Mouse (Mus musculus): ENCODE measurements around the gene Tspan13.

Tspan13 gene

GRCm38 (mm10) chr12:36042348-36042778 is at the start of gene Tspan13:
Gene Tspan13, minus strand, starts transcription at chr12:36042500.
- DNase-seq = peak; percentile 86

DNA sequence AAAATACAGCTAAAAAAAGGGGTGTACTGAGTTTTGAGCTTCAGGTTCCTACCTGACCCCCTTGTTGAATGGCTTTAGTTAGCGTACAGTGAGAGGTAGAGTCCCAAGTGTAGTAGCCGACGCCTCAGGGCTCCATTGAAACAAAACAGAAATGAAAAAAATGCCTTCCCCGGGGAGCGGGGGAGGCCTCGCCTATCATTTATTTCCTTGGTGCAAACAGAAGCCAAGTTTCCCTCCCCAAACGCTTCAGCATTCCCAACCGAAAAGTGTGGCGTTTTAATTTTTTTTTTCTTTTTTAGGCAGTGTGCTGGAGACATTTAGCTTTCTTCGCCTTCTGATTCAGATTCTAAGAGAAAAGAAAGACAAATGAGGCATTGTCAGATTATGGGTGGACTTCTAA is 49.7 kb upstream of the Tspan13 start:
- DNase-seq = no peak

DNA sequence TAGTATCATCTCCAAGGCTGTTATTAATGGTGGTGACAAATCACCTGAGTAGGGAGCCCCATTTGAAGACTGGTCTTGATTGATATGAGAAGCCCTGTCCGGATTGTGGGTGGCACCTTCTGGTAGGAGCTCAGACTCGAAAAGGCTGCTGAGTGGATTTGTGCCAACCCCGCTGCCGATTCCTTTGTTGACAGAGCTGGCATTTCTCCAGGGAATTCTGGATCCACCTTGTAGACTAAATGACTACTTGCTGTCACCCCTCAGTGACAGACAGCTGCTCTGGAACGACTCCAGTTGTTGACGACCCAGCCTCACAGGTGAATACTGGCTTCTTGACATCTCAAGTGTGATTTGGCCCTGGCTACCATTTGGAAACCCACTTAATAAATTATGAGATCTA is 46.9 kb upstream of the Tspan13 start:
- no peak for DNase-seq

- DNase-seq = no peak
Measured at GRCm38 (mm10) chr12:36088804-36089203, 46.5 kb upstream of the Tspan13 start.

- DNase-seq = no peak
Measured at GRCm38 (mm10) chr12:36085380-36085779, 43.1 kb upstream of the Tspan13 start.

DNA sequence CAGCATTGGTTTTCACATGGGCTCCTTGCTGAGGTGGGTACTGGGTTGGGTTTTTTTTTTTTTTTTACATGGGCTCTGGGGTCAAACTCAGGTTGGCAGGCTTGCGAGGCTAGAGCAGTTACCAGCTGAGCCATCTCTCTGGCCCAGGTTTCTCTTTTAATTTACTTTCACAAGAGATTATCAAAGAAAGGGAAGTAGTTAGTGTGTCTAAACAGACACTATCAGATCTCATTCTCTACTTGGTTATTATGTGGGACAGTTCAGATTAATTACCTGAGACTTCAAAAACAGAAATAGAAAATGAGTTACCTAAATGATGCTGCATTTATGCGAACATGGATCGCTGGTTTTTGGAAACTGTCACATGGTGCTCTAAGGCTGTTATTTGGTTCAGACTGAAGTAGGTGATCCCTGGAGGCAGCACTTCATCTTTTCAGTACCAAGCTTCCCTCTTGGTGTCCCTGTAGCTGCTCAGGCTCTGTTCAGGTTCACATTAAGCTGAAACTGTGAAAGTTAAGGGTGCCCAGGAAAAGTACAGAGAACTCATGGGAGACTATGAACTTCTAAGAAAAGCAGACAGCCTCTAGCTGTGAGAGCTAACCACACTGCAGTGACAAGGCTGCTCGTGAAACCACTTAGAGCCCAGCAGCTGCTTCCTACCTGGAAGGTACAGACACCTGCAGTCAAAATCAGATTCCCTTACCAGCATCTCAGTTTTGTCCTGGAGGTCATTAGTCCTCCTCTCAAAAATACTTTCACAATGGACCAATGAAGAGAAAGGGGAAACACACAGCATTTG is 36.0 kb upstream of the Tspan13 start:
- no peak for DNase-seq

- no peak for DNase-seq
Measured at GRCm38 (mm10) chr12:36072860-36073259, 30.6 kb upstream of the Tspan13 start.

- no peak for DNase-seq
Measured at GRCm38 (mm10) chr12:36070231-36070630, 27.9 kb upstream of the Tspan13 start.

DNA sequence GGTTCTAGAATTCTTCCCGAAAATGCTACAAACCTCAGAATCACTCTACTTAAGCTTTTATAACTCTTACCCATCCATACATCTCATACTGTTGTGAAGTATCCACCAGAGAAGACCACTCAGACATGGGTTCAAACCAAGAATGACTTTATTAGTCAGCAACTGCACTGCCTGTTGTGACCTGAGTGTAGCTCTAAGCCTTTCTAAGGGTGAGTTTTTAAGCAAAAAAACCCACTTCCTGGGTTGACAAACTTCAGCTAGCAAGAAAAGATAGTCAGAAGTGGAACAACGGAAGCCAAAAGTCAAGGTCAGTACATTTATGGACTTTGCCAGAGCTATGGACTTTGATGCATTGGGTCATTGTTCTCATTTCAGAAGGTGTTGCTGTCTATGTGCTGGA is 25.2 kb upstream of the Tspan13 start:
- DNase-seq = no peak

DNA sequence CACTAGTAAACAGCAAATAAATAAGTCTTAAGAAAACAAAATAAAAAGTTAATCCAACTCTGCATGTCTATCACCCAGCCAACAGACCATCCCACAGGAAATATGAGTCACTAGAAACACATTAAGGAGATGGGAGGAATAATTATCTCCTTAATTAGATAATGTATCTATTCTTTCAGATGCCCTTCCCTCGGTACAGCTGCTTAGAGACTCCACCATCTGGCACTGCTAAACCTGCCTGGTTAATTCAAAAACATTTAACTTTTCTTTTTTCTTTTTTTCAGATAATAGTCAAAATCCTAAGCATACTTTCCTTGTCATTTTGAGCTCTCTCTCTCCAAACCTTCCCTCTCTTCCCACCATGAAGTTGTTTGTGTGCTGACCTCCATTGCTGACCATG is 23.6 kb upstream of the Tspan13 start:
- DNase-seq = no peak

- no peak for DNase-seq
Measured at GRCm38 (mm10) chr12:36057699-36058098, 15.4 kb upstream of the Tspan13 start.

DNA sequence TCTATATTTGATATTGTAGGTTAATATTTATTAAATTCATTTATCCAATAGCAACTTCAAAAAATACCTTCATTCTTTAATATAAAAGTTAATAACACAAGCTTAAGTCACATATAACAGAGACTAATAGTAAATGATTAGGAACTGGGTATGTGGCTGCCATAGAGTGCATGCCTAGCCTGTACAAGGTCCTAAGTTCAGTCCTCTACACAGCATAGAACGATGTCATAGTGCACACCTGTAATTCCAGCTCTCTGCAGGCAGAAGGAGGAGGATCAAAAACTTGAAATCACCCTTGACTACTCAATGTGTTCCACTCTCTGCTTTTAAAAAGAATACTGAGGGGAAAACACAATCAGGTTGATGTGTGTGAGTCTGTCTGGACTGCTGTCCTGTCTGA is 8.0 kb upstream of the Tspan13 start:
- DNase-seq = no peak

- DNase-seq = no peak
Measured at GRCm38 (mm10) chr12:36047593-36047992, 5.3 kb upstream of the Tspan13 start.

- no peak for DNase-seq
Measured at GRCm38 (mm10) chr12:36046196-36046595, 3.9 kb upstream of the Tspan13 start.

DNA sequence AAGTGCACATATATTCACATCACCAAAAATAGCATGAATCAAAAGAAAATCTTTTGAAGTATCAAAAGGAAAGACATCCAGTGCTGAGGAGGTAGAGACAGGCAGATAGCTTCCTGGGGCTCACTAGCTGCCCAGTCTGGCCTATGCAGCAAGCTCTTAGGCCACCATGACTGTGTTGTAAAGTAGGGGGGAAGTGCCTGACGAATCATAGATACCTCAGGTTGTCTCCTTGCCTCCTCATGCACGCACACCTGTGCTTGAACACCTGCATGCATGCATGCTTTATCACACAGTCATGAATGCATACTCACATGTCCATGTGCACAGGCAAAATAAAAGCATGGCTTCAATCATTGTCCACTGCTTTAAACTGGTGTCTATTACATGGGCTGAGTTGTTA is 2.4 kb upstream of the Tspan13 start:
- DNase-seq = no peak

- peak; percentile 37 for DNase-seq
Measured at GRCm38 (mm10) chr12:36041703-36042347, 475 bp downstream of the Tspan13 start.

- no peak for DNase-seq
Measured at GRCm38 (mm10) chr12:36041281-36041589, 1.1 kb downstream of the Tspan13 start.

DNA sequence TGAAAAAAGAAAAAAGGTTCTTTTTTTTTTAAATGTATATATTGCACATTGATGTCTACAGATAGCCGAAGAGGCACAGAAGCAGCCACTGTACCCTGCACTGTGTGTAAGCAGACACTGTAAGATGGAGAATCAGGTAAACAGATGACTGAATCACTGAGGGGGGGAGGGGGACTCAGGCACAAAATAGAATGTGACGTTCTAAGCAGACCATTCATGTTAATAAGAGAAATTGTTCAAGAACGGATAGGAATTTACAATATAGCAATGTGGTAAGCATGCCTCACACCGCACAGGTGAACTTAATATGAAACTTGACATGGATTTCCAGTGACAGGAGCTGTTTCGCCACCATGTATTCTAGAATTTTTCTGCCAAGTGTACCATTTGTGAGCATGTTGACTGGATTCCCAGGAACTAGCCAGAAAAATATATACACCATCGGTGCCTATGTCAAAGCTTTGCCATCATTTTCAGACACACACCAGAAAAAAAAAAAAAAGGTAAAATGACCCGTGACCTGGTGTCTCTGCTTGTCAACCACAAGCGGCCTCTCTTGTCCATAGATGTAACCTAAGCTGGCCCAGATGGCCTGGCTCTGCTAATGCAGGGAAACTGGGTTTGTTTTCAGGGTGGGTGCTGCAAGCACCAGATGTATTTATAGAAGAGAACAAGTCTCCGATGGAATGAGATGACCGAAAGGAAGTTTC is 1.6 kb downstream of the Tspan13 start:
- DNase-seq = no peak

DNA sequence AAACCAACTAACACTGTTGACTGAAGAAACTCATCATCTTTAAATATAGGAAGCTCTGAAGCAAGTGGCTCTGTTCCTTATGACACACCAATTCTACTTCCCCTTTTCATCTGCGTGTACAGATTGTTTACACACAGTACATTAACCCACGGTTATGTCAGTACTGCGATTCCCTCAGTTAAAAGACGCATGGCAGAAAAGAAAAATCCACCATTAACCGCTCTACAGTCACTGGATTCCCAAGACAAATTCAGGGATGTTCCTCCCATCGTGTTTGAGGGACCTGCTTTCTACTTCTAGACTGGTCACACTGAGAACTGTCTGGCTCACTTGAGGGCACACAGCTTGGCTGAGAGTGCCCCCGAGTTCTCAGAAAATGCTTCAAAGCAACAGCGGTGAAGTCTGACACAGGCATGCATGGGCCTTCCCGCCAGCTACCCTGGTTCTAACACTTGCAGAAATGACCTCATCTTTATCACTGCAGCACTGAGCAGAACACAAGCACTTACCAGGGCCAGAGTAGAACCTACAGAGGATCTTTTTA is 2.7 kb downstream of the Tspan13 start:
- DNase-seq = no peak

DNA sequence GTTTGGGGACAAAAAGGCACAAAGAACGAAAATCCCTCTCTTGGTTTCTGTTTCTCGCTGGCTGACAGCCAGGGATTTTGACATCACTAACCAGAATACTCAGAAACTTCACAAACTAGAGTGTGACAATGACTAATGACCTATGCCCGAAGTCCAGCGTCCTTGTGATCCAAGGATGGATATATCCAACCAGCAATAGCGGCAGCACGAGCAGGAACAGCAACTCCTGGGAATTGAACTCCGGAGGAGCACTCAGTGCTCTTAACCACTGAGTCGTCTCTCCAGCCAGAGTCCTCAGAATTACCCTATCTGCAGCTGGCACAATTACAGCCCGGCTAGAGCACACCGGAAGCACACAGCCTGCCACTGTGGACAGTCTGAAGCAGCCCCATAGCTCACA is 5.5 kb downstream of the Tspan13 start:
- DNase-seq = no peak

DNA sequence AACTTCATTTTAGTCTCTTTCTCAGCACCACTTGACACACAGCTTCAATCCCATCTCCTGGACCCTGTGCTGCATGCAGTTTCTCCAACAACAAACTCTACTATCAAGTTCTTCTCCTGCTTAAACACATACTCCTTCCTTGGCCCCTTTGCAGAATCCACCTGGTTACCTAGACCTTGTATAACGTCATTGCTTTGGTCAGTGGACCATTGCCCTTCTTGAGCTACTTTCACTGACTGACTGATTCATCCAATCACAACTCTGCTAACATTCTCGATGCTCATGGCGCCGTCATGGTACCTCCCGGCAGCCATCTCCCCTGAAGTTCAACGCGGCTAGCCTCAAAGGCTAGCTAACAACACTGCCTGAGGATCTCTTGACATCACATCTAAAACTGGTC is 6.2 kb downstream of the Tspan13 start:
- DNase-seq = no peak

DNA sequence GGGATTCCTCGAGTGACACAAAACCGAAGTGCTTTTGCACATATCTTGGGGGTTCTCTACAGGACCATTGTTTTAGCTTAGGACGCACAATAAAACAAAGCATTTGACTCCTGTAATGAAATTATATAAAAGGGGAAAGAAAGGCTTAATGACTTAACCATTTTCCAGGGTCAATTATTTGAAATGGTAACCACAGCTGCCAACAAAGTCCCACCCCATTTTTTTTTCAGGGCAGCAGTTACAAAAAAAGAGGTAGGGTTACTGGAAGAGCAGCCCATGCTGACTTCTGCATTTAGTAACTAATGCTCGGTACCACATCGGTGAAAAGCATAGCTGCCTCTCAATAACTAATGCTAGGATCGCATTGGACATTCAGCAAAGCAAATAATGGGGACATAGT is 6.8 kb downstream of the Tspan13 start:
- DNase-seq = no peak

GRCm38 (mm10) chr12:36032419-36032818 is 9.9 kb downstream of the Tspan13 start:
- DNase-seq = no peak
